Mouse (Mus musculus) heart, adult 11 months (tissue): ENCODE measurements at regions not wholly inside any gene's neighbourhood (a gene's known extent, or its start where the extent isn't known, plus 50 kb on each side); places are given as distances from the start of the nearest gene placed in this dataset.
"Not testable (repeated sequence)": the region's sequence is repeated elsewhere in the genome, so short reads cannot be mapped to it uniquely, and the experiment has no call there.

Source experiments
- DNase-seq: peaks from one replicate; pipeline ENCODE4 v3.0.0; 2022

DNA sequence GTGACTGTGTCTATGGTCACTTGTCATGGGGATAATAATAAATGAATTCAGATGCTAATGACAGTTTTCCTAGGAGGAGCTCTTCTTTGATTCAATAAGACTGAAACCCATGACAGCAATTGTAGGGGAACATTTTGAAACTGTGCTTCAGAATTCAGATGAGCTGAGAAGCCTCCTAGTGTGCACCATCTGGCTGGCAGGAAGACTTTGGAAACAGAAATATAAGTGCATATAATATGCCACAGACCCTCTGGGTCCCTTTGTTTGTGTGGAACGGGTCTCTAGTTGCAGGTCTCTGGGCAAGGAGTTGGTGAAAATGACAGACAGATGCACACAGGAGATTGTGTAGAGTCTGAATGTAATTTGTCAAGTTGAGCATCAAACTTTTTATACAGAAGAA is 1043.3 kb upstream of the Cntnap5a start:
- DNase-seq: no peak

DNA sequence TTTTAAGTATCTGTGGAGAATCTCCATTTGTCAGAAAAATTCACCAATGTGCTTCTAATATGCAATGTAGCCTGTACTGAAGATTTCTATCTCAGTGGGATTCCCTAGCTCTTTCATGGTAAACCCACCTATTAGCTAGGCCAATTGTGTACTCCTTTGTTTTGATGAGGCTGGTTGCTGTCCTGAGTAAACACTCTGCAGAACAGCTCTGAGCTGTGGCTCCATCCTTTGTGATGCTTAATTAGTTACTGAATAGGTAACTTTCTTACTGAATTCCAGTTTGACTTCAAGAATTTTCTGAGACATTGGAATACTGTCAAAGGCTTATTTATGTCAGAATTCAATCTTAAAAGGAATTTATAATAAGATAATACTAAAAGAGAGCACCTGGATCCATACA is 1042.7 kb upstream of the Cntnap5a start:
- not testable (repeated sequence) for DNase-seq

DNA sequence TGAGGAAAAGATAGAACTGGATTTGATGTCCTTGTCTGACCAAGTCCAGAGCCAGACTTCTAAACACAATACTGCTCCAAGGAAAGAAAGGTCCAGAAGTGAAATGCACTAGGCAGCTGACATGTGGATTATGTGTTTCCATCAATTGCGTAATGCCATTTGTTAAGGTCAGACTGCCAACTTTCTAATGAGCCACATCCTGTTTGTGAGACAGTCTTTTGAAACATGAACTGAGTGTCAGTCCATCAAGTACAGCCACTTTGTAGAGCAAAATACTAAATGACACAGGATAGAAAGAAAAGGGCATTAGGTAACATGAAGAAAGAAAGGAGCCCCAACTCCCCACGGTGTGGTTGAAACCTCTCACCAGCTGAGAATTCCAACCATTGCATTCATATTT is 1010.6 kb upstream of the Cntnap5a start:
- peak; percentile 92 for DNase-seq

DNA sequence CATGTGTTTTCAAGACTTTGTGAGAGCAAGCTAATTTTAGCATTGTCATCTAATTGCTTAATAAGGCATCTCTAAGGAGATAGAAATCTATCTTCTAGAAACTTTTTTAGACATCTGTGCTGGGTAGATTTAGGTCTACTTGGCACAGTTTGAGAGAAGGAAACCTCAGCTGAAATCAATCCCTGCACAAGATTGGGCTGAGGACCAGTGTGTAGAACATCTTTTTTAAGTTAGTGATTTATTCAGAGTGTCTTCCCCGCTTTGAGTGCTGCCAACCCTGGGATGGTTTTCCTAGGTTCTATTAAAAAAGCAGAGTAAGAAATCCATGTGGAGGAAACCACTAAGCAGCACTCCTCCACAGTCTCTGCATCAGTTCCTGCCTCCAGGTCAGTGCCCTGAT is 1003.3 kb upstream of the Cntnap5a start:
- DNase-seq: no peak

DNA sequence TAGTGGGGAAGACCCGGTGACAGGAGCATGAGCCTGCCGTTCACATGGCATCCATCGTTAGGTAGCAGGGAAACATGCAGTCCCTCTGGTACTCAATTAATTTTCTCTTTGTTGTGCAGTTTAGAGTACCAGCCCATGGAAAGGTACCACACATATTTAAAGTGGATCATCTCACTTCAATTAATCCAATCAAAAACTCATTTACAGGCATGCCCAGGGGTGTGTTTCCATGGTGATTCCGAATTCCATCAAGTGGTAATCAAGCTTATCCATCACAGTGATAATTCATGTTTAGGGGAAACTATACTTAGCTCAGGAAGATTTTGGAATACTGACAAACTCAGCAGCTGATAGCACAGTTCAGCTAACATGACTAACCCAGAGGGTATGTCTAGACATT is 963.4 kb upstream of the Cntnap5a start:
- peak; percentile 54 for DNase-seq

DNA sequence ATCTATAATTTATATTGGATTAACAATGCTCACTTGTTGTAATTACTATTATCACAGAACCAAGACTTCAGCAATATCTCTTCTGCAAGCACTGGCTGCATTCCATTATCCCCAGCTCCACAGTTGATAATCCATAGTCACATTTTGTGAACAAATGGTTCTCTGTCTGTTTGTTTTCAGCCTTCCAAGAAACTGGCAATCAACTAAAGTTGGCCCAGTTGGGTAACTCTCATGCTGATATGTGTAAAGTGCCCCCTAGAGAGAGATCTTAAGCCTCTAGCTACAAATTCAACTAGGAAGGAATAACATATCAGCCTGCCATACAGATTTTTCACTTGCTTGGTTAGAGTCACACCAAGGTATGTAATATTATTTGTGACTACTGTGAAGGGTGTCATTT is 955.4 kb upstream of the Cntnap5a start:
- no peak for DNase-seq
